Mouse (Mus musculus) splenic B cell, adult 2 months (primary cell): ENCODE results near the gene Gsdmc4.
"Not testable (repeated sequence)": the region's sequence is repeated elsewhere in the genome, so short reads cannot be mapped to it uniquely, and the experiment has no call there.

Experiments used
- DNase-seq: peaks from one replicate; pipeline ENCODE4 v3.0.0-alpha.2; 2011; ENCODE audit warnings: low read depth, low spot score
- H3K27me3 ChIP-seq: 2 replicates; pipeline ENCODE4 v1.6.1; 2012; ENCODE audit warnings: mild to moderate bottlenecking, low read length, moderate library complexity, mixed read lengths; ENCODE audit not compliant: control insufficient read depth, poor library complexity, insufficient read depth, severe bottlenecking
- H3K36me3 ChIP-seq: 2 replicates; pipeline ENCODE4 v1.6.1; 2012; ENCODE audit warnings: mild to moderate bottlenecking, low read length, moderate library complexity, mixed read lengths; ENCODE audit not compliant: control insufficient read depth, poor library complexity, insufficient read depth, severe bottlenecking

The Gsdmc4 gene

GRCm38 (mm10) chr15:63912197-63912596, at the start of gene Gsdmc4:
Gsdmc4 (minus strand) TSS chr15:63912297.
- H3K36me3 ChIP-seq, DNase-seq, H3K27me3 ChIP-seq: not testable (repeated sequence)

- DNase-seq: no peak
- H3K36me3 ChIP-seq: no peaks in the 10 kb centered on the region
- no peaks in the 10 kb centered on the region for H3K27me3 ChIP-seq
These were observed 48.4 kb upstream of the Gsdmc4 start for GRCm38 (mm10) chr15:63960542-63960941.

- no peaks in the 10 kb centered on the region for H3K36me3 ChIP-seq
- no peak for DNase-seq
- no peaks in the 10 kb centered on the region for H3K27me3 ChIP-seq
These were observed 45.5 kb upstream of the Gsdmc4 start for GRCm38 (mm10) chr15:63957553-63957952.

- Histone ChIP-seq H3K36me3 (no peaks in the 10 kb centered on the region), H3K27me3 (no peaks in the 10 kb centered on the region)
- DNase-seq: peak; percentile 37
These were observed 41.2 kb upstream of the Gsdmc4 start for GRCm38 (mm10) chr15:63953256-63953655.

- H3K27me3 ChIP-seq: no peaks in the 10 kb centered on the region
- DNase-seq: no peak
These were observed 29.1 kb upstream of the Gsdmc4 start for GRCm38 (mm10) chr15:63941221-63941620.

GRCm38 (mm10) chr15:63932656-63933055, 20.6 kb upstream of the Gsdmc4 start:
- Histone ChIP-seq H3K36me3 (peaks cover 13% of the 10 kb centered on the region), H3K27me3 (no peaks in the 10 kb centered on the region)
- no peak for DNase-seq

More at GRCm38 (mm10) chr15:63941221-63941620, 29.1 kb upstream of the Gsdmc4 start:
- peaks cover 14% of the 10 kb centered on the region for H3K36me3 ChIP-seq

GRCm38 (mm10) chr15:63931404-63931803, 19.3 kb upstream of the Gsdmc4 start:
- no peaks in the 10 kb centered on the region for H3K27me3 ChIP-seq
- DNase-seq: no peak
- peaks cover 11% of the 10 kb centered on the region for H3K36me3 ChIP-seq

- Histone ChIP-seq H3K27me3 (no peaks in the 10 kb centered on the region), H3K36me3 (peaks cover 11% of the 10 kb centered on the region)
- no peak for DNase-seq
These were observed 18.3 kb upstream of the Gsdmc4 start for GRCm38 (mm10) chr15:63930107-63931041.

- no peak for DNase-seq
- no peaks in the 10 kb centered on the region for H3K27me3 ChIP-seq
- peaks cover 5% of the 10 kb centered on the region for H3K36me3 ChIP-seq
These were observed 14.1 kb upstream of the Gsdmc4 start for GRCm38 (mm10) chr15:63926201-63926600.

- Histone ChIP-seq H3K27me3 (no peaks in the 10 kb centered on the region), H3K36me3 (no peaks in the 10 kb centered on the region; the same call in none of the 2 replicates)
- no peak for DNase-seq
These were observed 12.4 kb upstream of the Gsdmc4 start for GRCm38 (mm10) chr15:63924484-63924883.

GRCm38 (mm10) chr15:63921618-63922017, 9.5 kb upstream of the Gsdmc4 start:
- not testable (repeated sequence) for H3K36me3 ChIP-seq, H3K27me3 ChIP-seq, DNase-seq

GRCm38 (mm10) chr15:63919728-63920127, 7.6 kb upstream of the Gsdmc4 start:
- DNase-seq, H3K27me3 ChIP-seq, H3K36me3 ChIP-seq: not testable (repeated sequence)

- peak; percentile 27 for DNase-seq
- not testable (repeated sequence) for H3K27me3 ChIP-seq, H3K36me3 ChIP-seq
These were observed 4.5 kb upstream of the Gsdmc4 start for GRCm38 (mm10) chr15:63916584-63916983.

- DNase-seq, H3K27me3 ChIP-seq, H3K36me3 ChIP-seq: not testable (repeated sequence)
These were observed 2.2 kb downstream of the Gsdmc4 start for GRCm38 (mm10) chr15:63909896-63910295.

- not testable (repeated sequence) for H3K27me3 ChIP-seq, H3K36me3 ChIP-seq
- DNase-seq: peak; percentile 71
These were observed 16.3 kb downstream of the Gsdmc4 start for GRCm38 (mm10) chr15:63895560-63896353.
